Mouse (Mus musculus): Measurements from ENCODE around the gene Neurod2. TPM values are rescaled to one million over a fixed set of nuclear protein-coding genes. Genes with fewer than 3 reads are reported as not detected.

The Neurod2 gene
- polyA plus RNA-seq, 1 experiment, result not detected

GRCm38 (mm10) chr11:98287961-98288360, 41.5 kb downstream of the Neurod2 start:
- 57% methylated on average over 7 of the region's 7 CpGs for WGBS

DNA sequence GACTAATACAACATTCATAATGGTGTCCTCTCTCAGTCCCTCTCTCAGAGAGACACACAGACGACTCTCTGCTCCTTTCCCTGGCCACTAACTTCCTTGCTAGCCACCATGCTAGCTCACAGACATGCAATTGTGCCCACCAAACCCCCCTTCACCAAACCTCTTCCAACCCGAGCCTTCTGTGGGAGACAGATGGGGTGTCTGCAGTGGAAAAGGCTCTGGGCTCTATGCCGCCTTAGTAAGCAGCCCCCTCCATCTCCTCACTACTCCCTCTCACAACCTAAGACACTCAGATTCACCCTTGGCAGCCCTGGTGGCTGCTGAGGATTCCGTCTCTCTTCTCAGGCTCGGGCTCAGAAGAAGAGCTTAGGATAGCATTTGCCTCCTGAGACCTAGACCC, 41.9 kb downstream of the Neurod2 start:
- H3K4me1 ChIP-seq (ENCODE audit: control insufficient read depth, insufficient read depth, low read length), result no peaks in the 10 kb centered on the region
- no peak for TF ChIP-seq CTCF (IDR thresholded peaks at IDR 0.05; ENCODE audit: control insufficient read depth, insufficient read depth, low read length)
- 47% methylated on average over 5 of the region's 5 CpGs for WGBS
- no peak overlapping the region for H3K4me3 ChIP-seq (replicated peaks; ENCODE audit: control insufficient read depth, low read depth, low read length)
- no peak overlapping the region for H3K27ac ChIP-seq (ENCODE audit: control insufficient read depth, insufficient read depth, low read depth, low read length, poor library complexity)

More at GRCm38 (mm10) chr11:98287961-98288360, 41.5 kb downstream of the Neurod2 start:
- no peak overlapping the region for H3K27ac ChIP-seq (ENCODE audit: control insufficient read depth, insufficient read depth, low read depth, low read length, poor library complexity)
- H3K4me3 ChIP-seq (replicated peaks; ENCODE audit: control insufficient read depth, low read depth, low read length), result no peak overlapping the region
- no peak for TF ChIP-seq POLR2A (IDR thresholded peaks at IDR 0.05; ENCODE audit: borderline replicate concordance, control insufficient read depth, low read depth, low read length)
- TF ChIP-seq CTCF (IDR thresholded peaks at IDR 0.05; ENCODE audit: control insufficient read depth, insufficient read depth, low read length), result no peak
- H3K4me1 ChIP-seq (ENCODE audit: control insufficient read depth, insufficient read depth, low read length), result no peaks in the 10 kb centered on the region

DNA sequence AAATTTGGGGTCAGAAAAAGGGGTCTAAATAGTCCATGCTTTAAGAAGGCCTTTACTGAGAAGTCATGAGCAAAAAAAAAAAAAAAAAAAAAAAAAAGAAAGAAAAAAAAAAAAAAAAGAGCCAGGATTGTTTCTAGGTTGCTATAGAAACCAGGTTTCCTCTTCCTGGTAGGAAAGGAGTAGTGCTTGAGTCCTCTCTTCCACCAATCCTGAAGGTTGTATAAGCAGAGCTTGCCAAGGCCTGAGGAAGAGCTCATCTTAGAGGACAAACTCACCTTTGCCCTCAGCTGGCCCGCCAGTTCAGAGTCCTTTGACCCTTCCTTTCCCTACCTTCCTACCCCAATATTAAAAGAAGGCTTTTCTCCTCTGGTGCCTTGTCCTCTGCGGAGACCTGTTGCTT, 44.1 kb downstream of the Neurod2 start:
- Histone ChIP-seq H3K4me1 (ENCODE audit: control insufficient read depth, insufficient read depth, low read length) (no peaks in the 10 kb centered on the region), H3K4me3 (replicated peaks; ENCODE audit: control insufficient read depth, low read depth, low read length) (no peak overlapping the region), H3K27ac (ENCODE audit: control insufficient read depth, insufficient read depth, low read depth, low read length, poor library complexity) (no peak overlapping the region)
- TF ChIP-seq POLR2A (IDR thresholded peaks at IDR 0.05; ENCODE audit: borderline replicate concordance, control insufficient read depth, low read depth, low read length) (no peak), CTCF (IDR thresholded peaks at IDR 0.05; ENCODE audit: control insufficient read depth, insufficient read depth, low read length) (no peak)
- WGBS, result 79% methylated on average over 2 of the region's 2 CpGs

- no peak for TF ChIP-seq CTCF (IDR thresholded peaks at IDR 0.05; ENCODE audit: control insufficient read depth, insufficient read depth, low read length)
- no peak for TF ChIP-seq POLR2A (IDR thresholded peaks at IDR 0.05; ENCODE audit: borderline replicate concordance, control insufficient read depth, low read depth, low read length)
- H3K4me3 ChIP-seq (replicated peaks; ENCODE audit: control insufficient read depth, low read depth, low read length), result no peak overlapping the region
- H3K4me1 ChIP-seq (ENCODE audit: control insufficient read depth, insufficient read depth, low read length), result no peaks in the 10 kb centered on the region
- 3% methylated on average over 15 of the region's 17 CpGs for WGBS
- no peak overlapping the region; the same call in 1 of the 2 replicates for H3K27ac ChIP-seq (ENCODE audit: control insufficient read depth, insufficient read depth, low read depth, low read length, poor library complexity)
Measured at GRCm38 (mm10) chr11:98284230-98284629, 45.2 kb downstream of the Neurod2 start.

GRCm38 (mm10) chr11:98283740-98284139, 45.7 kb downstream of the Neurod2 start:
- Histone ChIP-seq H3K4me3 (replicated peaks; ENCODE audit: control insufficient read depth, low read depth, low read length) (no peak overlapping the region), H3K4me1 (ENCODE audit: control insufficient read depth, insufficient read depth, low read length) (no peaks in the 10 kb centered on the region), H3K27ac (ENCODE audit: control insufficient read depth, insufficient read depth, low read depth, low read length, poor library complexity) (no peak overlapping the region)
- 66% methylated on average over 9 of the region's 9 CpGs for WGBS
- TF ChIP-seq POLR2A (IDR thresholded peaks at IDR 0.05; ENCODE audit: borderline replicate concordance, control insufficient read depth, low read depth, low read length) (no peak), CTCF (IDR thresholded peaks at IDR 0.05; ENCODE audit: control insufficient read depth, insufficient read depth, low read length) (no peak)

Other genes starting within 250 kb of the Neurod2 start
- 7.8 and 10.1 TPM in 2 replicates for gene Fbxl20, start 179.2 kb downstream of the Neurod2 start, polyA plus RNA-seq (2011; ENCODE audit: insufficient read depth, insufficient read length, low replicate concordance, missing spikeins)
- 12.3 and 20.8 TPM in 2 replicates for gene Med1, start 136.4 kb downstream of the Neurod2 start, polyA plus RNA-seq (2011; ENCODE audit: insufficient read depth, insufficient read length, low replicate concordance, missing spikeins)
- gene Cdk12, start 126.6 kb downstream of the Neurod2 start, polyA plus RNA-seq (2011; ENCODE audit: insufficient read depth, insufficient read length, low replicate concordance, missing spikeins), result 22.0 and 34.8 TPM in 2 replicates
- gene Ppp1r1b, start 18.8 kb upstream of the Neurod2 start, polyA plus RNA-seq (2011; ENCODE audit: insufficient read depth, insufficient read length, low replicate concordance, missing spikeins), result not detected in 2 replicates
- gene Stard3, start 28.7 kb upstream of the Neurod2 start, polyA plus RNA-seq (2011; ENCODE audit: insufficient read depth, insufficient read length, low replicate concordance, missing spikeins), result 16.8 and 32.3 TPM in 2 replicates
- gene Tcap, start 54.2 kb upstream of the Neurod2 start, polyA plus RNA-seq (2011; ENCODE audit: insufficient read depth, insufficient read length, low replicate concordance, missing spikeins), result 6.5 and 15.6 TPM in 2 replicates
- not detected in 2 replicates for gene Pnmt, start 56.8 kb upstream of the Neurod2 start, polyA plus RNA-seq (2011; ENCODE audit: insufficient read depth, insufficient read length, low replicate concordance, missing spikeins)
- 2.4 and 2.7 TPM in 2 replicates for gene Pgap3, start 70.8 kb upstream of the Neurod2 start, polyA plus RNA-seq (2011; ENCODE audit: insufficient read depth, insufficient read length, low replicate concordance, missing spikeins)
- 0.97 and 2.4 TPM in 2 replicates for gene Erbb2, start 82.8 kb upstream of the Neurod2 start, polyA plus RNA-seq (2011; ENCODE audit: insufficient read depth, insufficient read length, low replicate concordance, missing spikeins)
- gene Mien1, start 109.3 kb upstream of the Neurod2 start, polyA plus RNA-seq (2011; ENCODE audit: insufficient read depth, insufficient read length, low replicate concordance, missing spikeins), result 25.3 and 33.9 TPM in 2 replicates
- 0.85 TPM in 1 of 2 replicates, not detected in the other for gene Grb7, start 116.7 kb upstream of the Neurod2 start, polyA plus RNA-seq (2011; ENCODE audit: insufficient read depth, insufficient read length, low replicate concordance, missing spikeins)
- 13.3 and 41.7 TPM in 2 replicates for gene Ikzf3, start 216.4 kb upstream of the Neurod2 start, polyA plus RNA-seq (2011; ENCODE audit: insufficient read depth, insufficient read length, low replicate concordance, missing spikeins)
- 2.2 and 6.5 TPM in 2 replicates for gene Zpbp2, start 221.4 kb upstream of the Neurod2 start, polyA plus RNA-seq (2011; ENCODE audit: insufficient read depth, insufficient read length, low replicate concordance, missing spikeins)

Measured in bone marrow, adult 2 months (tissue).